Mouse (Mus musculus) kidney, postnatal 25 days (tissue): Measurements from ENCODE around the gene Zfp335.
"Not testable (repeated sequence)": the region's sequence is repeated elsewhere in the genome, so short reads cannot be mapped to it uniquely, and the experiment has no call there.

Experiments used
- DNase-seq, 2 experiments: peaks; one replicate each; pipeline ENCODE4 v3.0.0; 2021; ENCODE audit warnings: mixed read lengths in 2 of 2

Gene Zfp335

GRCm38 (mm10) chr2:164892696-164893216 is 18.8 kb downstream of the Zfp335 start:
- no peak for DNase-seq

DNA sequence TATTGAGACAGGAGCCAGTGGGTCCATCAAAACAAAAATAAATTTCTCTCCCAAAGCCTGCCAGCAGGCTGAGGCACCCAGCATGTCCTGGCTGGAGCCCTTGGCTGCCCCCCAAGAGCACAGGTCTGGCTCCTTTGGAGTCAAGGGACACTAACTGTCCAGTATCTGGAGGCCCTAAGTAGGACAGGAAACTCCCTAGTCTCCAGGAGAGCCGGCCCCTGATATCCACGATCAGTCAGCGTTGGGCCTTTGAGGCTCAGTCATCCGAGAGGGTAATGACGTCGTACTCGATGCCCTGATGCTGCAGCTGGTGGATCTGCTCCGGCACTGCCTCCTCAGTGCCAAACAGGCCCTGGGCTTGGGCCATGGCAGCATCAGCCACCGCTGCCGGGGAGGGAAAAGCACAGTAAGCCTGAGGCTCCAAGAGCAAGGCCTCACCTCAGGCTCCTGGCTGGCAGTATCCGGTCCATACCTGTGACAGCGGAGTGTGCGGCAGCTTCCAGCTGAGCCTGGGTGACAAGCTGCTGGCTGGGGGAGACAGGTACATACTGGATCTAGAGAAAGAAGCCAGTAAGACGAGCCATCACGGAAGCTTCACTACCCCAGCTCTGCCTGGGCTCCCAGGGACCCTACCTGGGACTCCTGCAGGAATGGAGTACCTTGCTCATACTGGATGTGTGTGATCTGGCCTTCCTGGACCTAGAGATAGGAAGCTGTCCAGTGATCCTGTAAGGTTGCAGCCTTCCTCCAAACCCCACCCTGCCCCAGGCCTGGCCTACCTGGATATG is 19.5 kb downstream of the Zfp335 start:
- DNase-seq = peak in 1 of 2 experiments; percentile 50

DNA sequence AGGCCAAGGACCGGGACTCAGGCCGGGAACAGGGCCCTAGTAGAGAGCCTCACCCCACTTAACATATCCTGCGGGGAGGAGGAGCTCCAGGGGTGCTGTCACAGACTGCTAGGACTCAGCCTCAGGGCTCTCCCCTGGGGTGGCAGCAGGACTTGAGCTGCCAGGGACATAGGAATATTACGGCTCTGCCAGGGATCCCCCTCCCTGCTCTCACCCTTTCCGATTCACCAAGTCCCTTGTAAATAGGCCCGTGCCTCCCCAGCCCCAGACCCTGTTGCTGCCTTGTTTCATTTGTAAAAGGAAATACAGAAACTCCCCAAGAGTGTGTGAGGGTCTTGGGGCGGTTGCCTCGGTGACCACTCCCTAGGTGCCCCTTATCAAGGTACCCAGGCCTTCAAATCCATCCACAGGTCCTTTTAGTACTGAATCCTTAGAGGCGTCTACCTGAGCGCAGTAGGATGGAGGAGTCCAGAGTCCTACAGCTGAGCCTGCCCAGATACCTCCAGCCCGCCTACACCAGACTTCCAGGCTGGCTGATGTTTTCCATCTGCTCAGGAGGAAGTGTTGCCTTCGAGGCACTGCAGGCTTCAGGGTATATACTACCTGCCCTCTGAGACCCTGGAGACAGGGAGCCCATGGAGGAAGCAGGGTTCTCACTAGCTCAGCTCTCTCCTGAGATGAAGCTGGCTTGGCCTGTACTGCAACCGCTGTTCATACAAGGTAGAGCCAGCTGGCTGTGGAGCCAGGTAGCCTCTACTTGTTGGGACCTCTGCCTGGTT is 20.3 kb downstream of the Zfp335 start:
- DNase-seq = no peak

DNA sequence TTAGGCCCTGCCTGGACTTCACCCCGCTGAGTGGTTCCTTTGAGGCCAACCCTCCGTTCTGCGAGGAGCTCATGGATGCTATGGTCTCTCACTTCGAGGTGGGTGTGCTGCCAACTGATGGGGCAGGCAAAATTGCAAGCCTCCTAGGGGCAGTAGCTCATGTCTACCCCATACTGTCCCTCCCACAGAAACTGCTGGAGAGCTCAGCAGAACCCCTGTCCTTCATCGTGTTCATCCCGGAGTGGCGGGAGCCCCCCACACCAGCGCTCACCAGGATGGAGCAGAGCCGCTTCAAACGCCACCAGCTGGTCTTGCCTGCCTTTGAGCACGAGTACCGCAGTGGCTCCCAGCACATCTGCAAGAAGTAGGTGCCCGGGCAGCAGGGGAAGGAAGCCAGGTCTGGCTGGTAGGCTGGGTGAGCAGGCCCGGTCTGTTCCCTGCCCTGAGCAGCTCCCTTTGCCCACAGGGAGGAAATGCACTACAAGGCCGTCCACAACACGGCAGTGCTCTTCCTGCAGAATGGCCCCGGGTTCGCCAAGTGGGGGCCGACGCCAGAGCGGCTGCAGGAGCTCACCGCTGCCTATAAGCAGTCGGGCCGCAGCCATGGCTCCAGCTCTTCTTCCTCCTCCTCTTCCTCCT is 21.0 kb downstream of the Zfp335 start:
- peak in 1 of 2 experiments; percentile 34 for DNase-seq

DNA sequence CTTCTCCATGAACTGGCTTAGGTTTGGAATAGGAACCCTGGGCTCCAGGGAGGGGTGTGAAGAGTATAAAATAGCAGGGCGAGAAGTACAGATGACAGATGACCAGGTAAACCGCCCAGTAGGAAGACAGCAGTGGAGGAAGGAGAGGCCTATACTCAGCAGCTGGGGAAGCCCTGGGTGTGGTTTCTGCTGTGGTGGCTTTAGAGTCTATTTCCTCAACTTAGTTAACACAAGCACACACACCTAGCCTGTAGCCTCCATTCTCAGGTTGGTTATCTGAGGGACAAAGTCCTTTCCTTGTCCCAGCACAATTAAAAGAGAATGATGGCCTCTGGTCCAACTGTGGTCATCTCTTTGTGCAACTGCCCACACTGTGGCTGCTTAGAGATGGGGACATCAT is 21.6 kb downstream of the Zfp335 start:
- DNase-seq = no peak

- peak in 1 of 2 experiments; percentile 48 for DNase-seq
Observed at GRCm38 (mm10) chr2:164888996-164889395, 22.6 kb downstream of the Zfp335 start.

- no peak for DNase-seq
Observed at GRCm38 (mm10) chr2:164886617-164887016, 24.9 kb downstream of the Zfp335 start.

- DNase-seq = peak; percentile 76 to 77
Observed at GRCm38 (mm10) chr2:164885788-164886187, 25.8 kb downstream of the Zfp335 start.

DNA sequence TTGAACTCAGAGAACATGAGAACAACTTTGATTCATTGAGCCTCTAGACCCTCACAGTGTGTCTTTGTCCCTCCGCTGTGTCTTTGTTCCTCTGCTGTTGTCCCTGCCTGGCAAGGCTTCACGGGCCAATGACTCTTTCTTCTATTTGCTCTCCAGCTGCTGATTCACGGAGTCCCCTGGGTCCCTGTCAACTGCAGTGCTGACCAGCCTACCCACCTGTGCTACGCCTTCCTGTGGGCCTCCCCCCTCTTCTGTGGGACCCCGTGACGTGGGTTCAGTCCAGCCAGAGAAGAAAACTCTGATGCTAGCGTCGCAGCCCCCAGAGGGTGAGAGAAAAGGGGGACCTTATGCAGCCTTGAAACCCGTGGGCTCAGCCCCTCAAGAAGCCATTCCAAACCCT is 28.9 kb downstream of the Zfp335 start:
- peak in 1 of 2 experiments; percentile 44 for DNase-seq

DNA sequence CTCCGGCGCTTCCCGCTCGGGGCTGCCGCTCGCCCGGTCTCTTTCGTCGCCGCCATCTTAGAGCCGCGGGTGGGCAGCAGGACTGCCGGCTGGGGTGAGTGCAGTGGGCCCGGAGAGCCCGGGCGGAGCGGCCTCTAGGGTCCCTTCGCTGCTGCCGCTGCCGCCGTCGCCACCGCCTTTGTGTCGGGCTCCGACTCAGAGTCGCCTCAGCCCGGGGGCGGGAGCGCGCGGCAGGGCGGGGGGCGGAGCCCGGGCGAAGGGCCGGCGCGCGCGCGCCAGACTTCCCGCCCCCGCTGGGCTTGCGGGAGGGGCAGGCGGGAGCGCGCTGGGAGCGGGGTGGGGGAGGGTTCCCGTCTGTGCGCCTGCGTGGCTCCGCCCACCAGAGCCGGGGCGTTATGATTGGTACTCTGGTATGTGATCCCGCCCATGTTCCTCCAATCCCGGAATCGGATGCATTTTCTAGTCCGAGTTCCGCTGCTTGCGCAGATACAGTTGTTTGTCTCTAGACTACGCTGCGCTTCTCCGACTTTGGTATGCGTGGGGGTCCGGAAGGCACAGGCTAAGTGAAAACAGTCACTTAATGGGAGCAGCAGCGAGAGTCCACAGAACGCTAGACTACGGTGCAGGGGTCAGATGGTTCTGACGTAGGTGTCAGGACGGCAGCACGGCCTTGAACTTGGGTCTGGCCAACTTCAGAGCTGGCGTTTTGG is 31.8 kb downstream of the Zfp335 start:
- peak; percentile 95 to 96 for DNase-seq

GRCm38 (mm10) chr2:164879228-164879567 is 32.4 kb downstream of the Zfp335 start, which contains the start of gene Pcif1:
Pcif1 (plus strand) TSS chr2:164879304.
- peak; percentile 94 to 95 for DNase-seq

DNA sequence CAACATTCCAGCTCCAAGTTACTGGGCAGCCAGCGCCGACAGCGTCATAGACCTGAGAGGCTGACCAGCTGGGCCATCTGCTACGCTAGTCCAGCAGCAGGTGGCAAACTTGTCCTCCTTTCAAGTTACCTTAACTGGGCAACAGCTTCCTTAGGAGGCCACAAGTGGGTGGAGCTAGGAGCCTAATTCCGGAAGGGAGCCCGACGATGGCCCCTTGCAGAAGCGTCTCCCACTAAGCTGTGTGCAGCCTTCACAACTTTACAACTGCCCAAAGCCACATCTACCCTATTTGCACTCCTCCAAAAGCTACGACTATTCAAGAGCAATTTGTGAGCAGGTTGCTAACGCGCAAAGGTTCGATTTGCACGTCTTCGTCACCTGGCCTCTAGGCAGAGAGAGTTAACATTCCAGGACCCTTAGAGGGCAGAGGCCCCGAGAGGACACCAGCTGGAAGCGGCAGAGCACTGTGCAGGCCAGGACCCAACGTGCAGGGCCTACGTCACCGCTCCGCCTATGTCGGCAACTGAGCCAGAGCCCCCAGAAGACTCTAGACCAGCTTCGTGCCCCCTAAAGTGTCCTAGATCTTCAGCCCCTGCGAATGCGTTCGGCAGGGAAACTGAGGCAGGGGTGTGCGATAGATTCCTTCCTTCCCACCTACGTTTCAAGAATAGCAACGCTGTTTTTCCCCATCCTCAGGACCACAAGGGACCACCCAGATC is 32.9 kb downstream of the Zfp335 start:
- peak; percentile 85 to 92 for DNase-seq

GRCm38 (mm10) chr2:164877376-164878215 is 34.0 kb downstream of the Zfp335 start:
- not testable (repeated sequence) for DNase-seq

DNA sequence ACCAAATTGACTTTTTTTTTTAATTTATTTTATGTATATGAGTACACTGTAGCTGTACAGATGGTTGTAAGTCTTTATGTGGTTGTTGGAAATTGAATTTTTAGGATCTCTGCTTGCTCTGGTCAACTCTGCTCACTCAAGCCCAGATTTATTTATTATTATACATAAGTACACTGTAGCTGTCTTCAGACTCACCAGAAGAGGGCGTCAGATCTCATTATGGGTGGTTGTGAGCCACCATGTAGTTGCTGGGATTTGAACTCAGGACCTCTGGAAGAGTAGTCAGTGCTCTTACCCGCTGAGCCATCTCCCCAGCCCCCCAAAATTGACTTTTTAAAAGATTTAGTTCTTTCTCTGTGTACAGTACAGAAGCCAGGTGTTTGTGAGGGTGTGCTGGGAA is 35.9 kb downstream of the Zfp335 start:
- DNase-seq = not testable (repeated sequence)

GRCm38 (mm10) chr2:164874239-164874769 is 37.3 kb downstream of the Zfp335 start:
- DNase-seq = peak; percentile 40 to 74

DNA sequence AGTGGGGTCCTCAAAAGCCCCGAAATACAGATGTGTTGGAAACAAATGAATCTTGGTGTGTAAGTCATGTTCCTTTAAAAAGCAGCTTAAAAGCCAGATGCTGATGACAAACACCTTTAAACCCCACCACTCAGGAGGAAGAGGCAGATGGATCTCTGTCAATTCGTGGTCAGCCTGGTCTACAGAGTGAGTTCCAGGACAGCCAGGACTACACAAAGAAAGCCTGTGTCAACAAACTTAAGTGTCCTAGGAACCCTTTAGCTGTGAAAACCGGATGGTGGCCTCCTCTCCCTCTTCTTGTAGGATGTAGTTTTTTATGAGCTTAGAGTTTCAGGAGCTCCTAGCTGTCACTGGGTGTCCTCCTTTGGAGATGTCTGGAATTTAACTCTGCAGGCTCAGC is 37.9 kb downstream of the Zfp335 start:
- DNase-seq = no peak

DNA sequence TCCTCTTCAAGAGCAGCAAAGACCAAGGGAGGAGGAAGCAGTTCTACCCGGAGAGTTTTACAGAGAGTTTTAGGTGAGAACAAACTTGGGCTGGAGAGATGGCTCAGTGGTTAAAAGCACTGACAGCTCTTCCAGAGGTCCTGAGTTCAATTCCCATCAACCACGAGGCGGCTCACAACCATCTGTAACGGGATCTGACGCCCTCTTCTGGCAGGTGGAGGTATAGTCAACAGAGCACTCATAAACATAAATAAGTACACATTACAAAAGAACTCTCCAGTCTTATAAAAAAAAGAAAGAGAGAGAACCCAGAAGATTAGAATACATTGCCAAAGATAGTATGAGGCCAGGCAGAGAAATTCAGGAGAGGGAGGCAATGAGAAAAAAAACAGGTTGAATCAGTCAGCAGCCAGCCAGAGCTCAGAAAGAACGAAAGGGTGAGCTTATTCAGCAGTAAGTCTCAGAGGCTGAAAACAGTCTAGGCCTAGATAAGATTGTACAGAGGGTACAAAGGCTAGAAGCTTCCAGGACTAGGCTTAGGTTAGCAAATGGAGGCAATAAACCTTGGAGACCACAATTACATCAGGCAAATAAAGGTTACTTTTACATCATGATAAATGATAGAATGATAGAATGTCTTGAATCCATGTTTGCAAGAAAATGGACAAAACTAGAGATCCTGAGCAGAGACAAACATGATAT is 39.8 kb downstream of the Zfp335 start:
- no peak for DNase-seq

DNA sequence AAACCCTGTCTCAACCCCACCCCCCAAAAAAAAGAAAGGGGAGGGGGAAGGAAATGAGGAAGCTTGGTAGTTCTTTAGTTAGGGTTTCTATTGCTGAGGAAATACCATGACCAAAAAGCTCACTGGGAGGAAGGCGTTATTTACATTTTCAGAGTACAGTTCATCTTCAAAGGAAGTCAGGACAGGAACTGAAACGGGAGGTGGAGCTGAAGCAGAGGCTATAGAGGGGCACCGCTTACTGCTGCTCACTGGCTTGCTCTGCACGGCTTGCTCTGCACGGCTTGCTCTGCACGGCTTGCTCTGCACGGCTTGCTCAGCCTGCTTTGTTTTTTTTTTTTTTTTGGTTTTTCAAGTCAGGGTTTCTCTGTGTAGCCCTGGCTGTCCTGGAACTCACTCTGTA is 43.1 kb downstream of the Zfp335 start:
- no peak for DNase-seq

DNA sequence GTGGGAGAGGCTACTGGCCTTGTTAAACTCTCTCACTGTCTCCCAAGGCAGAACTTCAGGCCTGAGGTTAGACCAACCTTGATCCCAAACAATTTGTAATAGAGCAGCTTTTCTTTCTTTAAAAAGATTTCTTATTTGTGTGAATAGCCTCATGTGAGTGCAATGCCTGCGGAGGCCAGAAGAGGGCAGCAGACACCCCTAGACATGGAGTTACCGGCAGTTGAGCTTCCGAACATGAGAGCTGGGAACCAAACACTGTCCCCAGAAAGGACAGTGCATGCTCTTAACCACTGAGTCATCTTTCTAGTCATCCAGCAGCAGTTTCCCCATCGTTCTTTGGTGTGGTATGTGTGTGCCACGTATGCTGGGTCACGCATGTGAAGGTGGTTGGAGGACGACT is 44.0 kb downstream of the Zfp335 start:
- peak in 1 of 2 experiments; percentile 53 for DNase-seq
